Mouse (Mus musculus) layer of hippocampus, adult 9-11 months (tissue): ENCODE measurements at regions not wholly inside any gene's neighbourhood (a gene's known extent, or its start where the extent isn't known, plus 50 kb on each side); places are given as distances from the start of the nearest gene placed in this dataset.

Source experiments
- DNase-seq: peaks from one replicate; pipeline ENCODE4 v3.0.0; 2022

- no peak for DNase-seq
Measured at GRCm38 (mm10) chr6:75805223-75805622, 692.4 kb downstream of the Gm9008 start.

DNA sequence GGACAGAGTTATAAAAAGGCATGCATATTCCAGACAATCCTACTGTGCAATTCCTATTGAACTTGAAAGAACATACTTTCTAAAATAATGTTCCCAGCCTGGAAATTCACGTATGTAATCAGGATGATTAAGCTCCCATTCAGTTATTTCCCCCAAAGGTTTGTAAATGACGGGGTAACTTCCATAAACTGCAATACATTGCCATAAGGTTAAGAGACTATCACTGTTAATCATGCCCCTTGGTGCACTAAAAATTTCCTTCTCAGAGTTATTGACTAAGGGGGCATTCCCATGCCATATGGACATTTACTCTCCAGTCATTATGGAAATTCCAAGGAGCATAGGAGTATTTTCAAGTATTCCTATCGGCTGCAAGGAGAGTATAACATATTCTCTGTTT, 697.6 kb downstream of the Gm9008 start:
- DNase-seq: no peak

- no peak for DNase-seq
Measured at GRCm38 (mm10) chr6:75799546-75799945, 698.0 kb downstream of the Gm9008 start.

DNA sequence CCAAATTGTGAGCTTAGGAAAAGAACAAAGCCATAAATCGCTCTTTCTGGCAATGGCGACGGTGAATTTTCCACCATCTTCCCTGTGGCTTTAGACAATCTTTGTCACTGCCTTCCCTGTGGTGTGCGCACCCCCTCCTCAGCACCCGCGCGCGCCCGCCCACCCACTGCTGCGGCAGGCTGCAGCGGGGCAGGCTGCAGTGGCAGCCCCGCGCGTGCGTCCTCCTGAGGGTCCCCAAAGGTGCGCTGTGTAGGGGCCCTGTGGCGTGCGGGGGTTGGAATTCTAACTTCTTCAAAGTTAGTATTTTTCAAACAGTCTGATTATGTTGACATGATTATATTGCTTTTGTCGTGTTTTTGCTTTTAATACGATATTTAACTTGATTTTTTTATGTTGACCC, 714.9 kb downstream of the Gm9008 start:
- no peak for DNase-seq

GRCm38 (mm10) chr6:75763041-75763440, 734.5 kb downstream of the Gm9008 start:
- DNase-seq: peak; percentile 22

GRCm38 (mm10) chr6:75756184-75756583, 741.4 kb downstream of the Gm9008 start:
- no peak for DNase-seq
